Mouse (Mus musculus): Measurements from ENCODE around the gene Hspa5.
"Not testable (repeated sequence)": the region's sequence is repeated elsewhere in the genome, so short reads cannot be mapped to it uniquely, and the experiment has no call there.

Hspa5 gene

DNA sequence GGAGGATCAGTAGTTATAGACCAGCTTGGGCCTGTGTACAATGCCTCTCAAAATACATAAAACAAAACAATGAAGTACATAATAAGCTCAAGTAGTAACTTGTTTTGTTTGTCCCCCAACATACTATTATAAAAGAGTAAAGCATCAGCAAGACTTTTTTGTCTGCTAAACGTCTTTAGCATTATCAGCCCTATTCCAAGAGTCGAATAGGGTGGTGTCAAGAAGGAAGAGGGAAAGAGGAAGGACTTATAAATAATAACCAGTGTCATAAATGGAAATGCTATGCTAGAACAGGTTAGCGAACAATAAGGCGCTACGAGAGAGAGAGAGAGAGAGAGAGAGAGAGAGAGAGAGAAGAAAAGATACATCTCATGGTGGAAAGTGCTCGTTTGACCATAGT is 819 bp upstream of the Hspa5 start:
- DNase-seq (ENCODE audit: low read depth, low spot score): no peak

- DNase-seq (ENCODE audit: low read depth, low spot score): peak; percentile 63
Measured at GRCm38 (mm10) chr2:34772252-34773235, 774 bp downstream of the Hspa5 start.

DNA sequence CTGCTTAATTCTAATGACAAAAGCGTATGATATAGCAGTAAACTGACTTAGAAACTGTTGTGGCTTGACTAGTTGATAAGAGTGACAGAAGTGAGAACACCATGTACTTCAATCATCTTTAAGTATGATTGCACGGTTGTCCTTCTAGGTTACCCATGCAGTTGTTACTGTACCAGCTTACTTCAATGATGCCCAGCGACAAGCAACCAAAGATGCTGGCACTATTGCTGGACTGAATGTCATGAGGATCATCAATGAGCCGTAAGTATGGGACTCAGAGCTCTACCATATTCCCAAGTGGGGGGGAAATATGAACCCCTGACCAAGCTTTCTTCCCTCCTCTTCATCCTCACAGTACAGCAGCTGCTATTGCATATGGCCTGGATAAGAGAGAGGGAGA is 1.9 kb downstream of the Hspa5 start:
- DNase-seq (ENCODE audit: low read depth, low spot score): no peak

DNA sequence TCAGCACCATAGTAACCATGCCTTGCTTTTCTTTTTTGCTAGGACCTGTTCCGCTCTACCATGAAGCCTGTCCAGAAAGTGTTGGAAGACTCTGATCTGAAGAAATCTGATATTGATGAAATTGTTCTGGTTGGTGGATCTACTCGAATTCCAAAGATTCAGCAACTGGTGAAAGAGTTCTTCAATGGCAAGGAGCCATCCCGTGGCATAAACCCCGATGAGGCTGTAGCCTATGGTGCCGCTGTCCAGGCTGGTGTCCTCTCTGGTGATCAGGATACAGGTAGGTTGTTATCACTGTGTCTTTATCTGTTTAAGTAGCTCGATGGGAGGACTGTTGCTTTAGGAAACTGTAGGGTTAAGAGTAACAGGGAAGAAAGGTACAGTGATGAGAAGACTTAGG is 2.7 kb downstream of the Hspa5 start:
- DNase-seq (ENCODE audit: low read depth, low spot score): no peak

DNA sequence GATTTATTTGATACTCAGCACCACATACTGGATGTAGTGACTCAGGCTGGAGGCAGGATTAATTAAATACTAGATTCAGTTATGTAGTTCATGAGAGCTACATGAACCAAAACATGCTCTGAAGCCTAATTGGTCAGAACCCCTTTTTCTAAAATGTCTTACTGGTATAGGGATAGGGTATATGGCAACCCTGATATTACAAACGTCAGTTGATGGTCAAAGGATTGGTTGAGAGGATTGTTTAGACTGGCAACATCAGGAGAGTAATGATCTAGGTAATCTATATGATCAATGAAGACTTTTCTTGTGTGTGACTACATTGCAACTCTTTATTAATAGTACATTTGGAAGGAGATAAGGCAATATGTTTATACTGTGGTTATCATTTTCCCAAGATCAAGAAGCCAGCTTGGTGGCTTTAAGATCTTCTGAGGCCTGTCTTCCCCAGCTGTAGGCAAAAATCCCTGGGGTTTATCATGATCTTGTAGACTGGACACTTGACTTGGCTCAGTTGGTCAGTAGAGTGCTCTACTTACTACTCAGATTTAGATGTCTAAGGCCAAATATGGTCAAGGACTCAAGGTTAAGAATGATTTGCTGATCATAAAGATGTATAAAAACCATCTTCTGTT is 5.6 kb downstream of the Hspa5 start:
- no peak for DNase-seq (ENCODE audit: low read depth, low spot score)

- peak; percentile 51 for DNase-seq (ENCODE audit: low read depth, low spot score)
Measured at GRCm38 (mm10) chr2:34783064-34784020, 11.6 kb downstream of the Hspa5 start.

GRCm38 (mm10) chr2:34784085-34784484 is 12.3 kb downstream of the Hspa5 start:
- DNase-seq (ENCODE audit: low read depth, low spot score): peak; percentile 83

- DNase-seq (ENCODE audit: low read depth, low spot score): no peak
Measured at GRCm38 (mm10) chr2:34790282-34790681, 18.5 kb downstream of the Hspa5 start.

DNA sequence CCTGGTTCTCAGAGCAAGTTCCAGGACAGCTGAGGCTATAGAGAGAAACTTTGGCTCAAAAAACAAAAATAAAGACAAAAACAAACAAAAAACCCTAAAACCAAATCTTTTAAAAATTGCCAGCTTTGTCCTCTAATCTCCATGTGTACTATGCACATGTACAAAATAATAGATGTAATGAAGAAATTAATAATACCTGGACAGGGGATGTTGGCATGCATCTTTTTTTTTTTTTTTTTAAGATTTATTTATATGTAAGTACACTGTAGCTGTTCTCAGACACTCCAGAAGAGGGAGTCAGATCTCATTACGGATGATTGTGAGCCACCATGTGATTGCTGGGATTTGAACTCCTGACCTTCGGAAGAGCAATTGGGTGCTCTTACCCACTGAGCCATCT is 20.8 kb downstream of the Hspa5 start:
- DNase-seq (ENCODE audit: low read depth, low spot score): not testable (repeated sequence)

DNA sequence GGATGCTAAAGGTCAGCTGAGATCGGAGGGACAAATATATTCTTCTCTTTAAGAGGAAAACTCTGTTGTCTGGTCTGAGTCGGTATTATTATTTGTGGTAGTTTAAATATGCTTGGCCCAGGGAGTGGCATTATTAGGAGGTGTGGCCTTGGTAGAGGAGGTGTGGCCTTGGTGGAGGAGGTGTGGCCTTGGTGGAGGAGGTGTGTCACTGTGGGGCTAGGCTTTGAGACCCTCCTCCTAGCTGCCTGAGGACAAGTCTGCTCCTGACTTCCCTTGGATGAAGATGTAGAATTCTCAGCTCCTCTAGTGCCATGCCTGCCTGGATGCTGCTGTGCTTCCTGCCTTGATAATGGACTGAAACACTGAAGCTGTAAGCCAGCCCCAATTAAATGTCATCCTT is 22.7 kb downstream of the Hspa5 start:
- peak; percentile 58 for DNase-seq (ENCODE audit: low read depth, low spot score)

DNA sequence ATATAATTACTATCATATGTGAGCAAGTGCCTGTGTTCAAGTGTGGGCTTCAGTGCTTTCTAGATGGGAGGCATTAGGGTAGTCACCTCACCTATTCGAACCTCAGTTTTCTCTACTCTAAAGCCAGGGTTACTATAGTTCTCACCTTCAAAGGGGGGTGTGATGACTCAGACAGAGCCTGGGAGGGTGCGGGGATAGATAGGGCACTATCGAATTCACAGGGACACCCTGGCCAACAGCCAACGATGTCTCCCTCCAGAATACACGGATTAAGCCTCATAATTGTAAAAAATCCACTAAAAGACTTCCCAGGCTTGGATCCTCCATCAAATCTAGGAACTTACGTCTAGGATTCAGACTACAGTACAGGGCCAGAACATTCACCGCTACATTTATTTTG is 23.7 kb downstream of the Hspa5 start:
- DNase-seq (ENCODE audit: low read depth, low spot score): no peak

DNA sequence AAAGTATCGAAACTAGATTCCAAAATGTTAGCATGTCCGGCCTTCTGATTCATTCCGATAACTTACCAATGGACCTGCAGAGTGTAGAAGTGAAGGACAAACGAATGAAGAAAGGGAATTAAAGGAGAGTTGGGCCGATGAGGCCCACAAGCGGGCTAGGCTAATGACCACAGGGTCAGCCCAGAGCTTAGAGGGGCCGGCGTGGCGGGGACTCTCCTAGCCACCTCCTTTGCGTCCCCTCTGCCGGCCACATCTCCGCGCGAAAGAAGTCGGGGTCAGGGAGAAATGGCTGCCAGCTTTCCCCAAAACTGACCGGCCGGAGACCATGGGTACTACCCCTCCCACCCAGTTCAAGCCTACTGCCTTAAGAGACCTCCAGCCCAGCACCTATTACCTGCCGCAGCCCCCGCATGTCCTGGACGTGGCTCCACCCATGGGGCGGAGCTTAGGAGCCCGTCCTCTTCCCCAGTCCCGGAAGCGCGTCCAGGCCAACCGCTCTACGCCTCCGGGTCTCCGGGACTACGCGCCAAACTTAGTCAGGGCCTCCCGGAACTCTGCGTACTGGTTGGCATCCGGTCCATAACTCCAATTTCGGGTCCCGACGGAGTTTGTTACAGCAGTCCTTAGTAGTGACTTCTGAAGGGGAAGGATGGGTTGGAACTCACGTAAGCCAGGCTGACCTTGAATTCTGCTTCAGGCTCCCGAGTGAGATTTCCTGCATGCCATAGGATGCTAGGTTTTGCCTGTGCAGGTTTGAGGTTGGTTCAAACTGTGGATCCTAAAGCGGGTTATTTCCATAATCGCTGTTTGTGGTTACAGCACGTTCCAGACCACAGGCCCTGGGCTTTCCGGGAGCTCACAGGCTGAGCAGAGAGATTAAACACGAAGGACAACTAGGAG is 27.8 kb downstream of the Hspa5 start, which contains the start of gene Rabepk:
Gene Rabepk, minus strand, starts transcription at position 556 of the 900 bp plus-strand sequence.
- DNase-seq (ENCODE audit: low read depth, low spot score): peak; percentile 91

DNA sequence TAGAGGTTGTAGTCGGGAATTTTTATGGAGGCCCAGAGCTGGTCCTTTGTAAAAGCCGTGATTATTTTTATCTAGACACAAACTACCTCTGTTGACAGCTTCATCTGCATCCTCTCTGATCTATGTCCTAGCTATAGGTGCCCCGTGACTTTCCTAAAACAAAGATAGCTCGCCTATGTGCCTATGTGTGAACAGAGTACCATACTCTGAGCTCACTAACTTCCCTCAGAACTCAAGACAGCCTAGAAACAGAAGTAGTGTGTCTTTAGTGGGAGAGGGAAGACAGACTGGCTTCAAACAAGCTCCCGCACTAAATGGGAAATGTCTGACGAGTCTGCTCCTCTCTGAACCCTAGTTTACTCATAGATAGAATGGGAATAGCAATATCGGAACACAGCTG is 28.6 kb downstream of the Hspa5 start:
- no peak for DNase-seq (ENCODE audit: low read depth, low spot score)

- DNase-seq (ENCODE audit: low read depth, low spot score): peak; percentile 100
Measured at GRCm38 (mm10) chr2:34801516-34802482, 30.0 kb downstream of the Hspa5 start.

GRCm38 (mm10) chr2:34802565-34803245 is 30.9 kb downstream of the Hspa5 start:
- DNase-seq (ENCODE audit: low read depth, low spot score): peak; percentile 60

- DNase-seq (ENCODE audit: low read depth, low spot score): no peak
Measured at GRCm38 (mm10) chr2:34803746-34804145, 32.0 kb downstream of the Hspa5 start.

- DNase-seq (ENCODE audit: low read depth, low spot score): no peak
Measured at GRCm38 (mm10) chr2:34804172-34804571, 32.4 kb downstream of the Hspa5 start.

DNA sequence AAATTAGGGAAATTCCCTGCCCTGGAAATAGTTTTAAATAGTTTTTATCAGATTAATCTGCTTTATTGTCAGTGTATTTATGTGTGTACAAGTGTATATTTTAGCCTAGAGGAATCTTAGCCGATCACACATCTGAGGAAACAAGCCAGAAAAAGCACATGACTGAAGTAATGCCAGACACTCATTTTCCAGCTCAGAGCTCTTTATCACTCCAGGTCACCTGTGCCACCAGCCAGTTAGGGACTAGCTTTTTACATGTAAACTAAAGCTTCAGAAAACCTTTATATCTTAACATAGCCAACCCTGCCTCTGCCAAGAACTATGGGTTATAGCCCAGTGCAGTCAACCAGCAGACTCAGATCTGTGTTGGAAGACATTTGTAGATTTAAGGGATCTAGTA is 33.0 kb downstream of the Hspa5 start:
- no peak for DNase-seq (ENCODE audit: low read depth, low spot score)

Measured in ZHBTc4 (cell line).